Mouse (Mus musculus): ENCODE measurements around the gene Tnfrsf25.

GRCm38 (mm10) chr4:152136112-152136875, 20.6 kb downstream of the Tnfrsf25 start:
- TF ChIP-seq CTCF (IDR thresholded peaks at IDR 0.05; ENCODE audit: low read depth, low read length) (peak; percentile 40), POLR2AphosphoS5 (IDR thresholded peaks at IDR 0.05; ENCODE audit: insufficient replicate concordance, low read depth, low read length) (no peak)
